ENCODE assay signal across 22 mouse cellular contexts in the genomic region with DNA sequence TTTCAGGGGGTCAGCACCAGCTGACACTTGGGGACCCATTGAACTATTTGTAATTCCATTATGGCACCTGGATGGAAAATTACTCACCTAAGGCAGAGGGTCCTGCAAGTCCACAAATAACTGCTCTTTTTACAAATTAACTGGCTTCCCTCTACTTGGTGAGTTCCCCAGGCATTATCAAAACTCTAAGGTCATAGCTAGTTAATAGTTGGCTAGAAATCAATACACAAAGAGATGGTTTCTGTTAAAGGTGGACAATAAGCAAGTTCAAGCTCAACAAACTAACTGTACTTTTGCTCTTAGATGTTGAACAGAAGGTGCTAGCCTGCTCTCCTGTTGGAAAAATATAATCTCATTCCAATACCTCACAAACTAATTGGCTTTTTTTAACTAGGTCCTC.
DNase-seq lines count a peak whose midpoint lies in the region; ATAC-seq and TF ChIP-seq lines count a peak whose summit lies in the region.
"Had no signal": no experiment of that assay in that cellular context is flagged by ENCODE, and none has a peak within 500 bp of the region (broad histone marks: within the 10 kb centered on the region; RNA-seq: fewer than 3 reads in every experiment).

No protein-coding gene starts in this region.

- H3K4me1 ChIP-seq in kidney, embryonic 15.5 days: peaks cover 14% of the 10 kb centered on the region; the same call in 1 of the 2 replicates
- H3K4me1 ChIP-seq in liver, embryonic 14.5 days (replicated peaks; ENCODE audit: control insufficient read depth in 2 of 2, insufficient read depth in 2 of 2, low read length in 1 of 2): peaks cover 0 to 3% of the 10 kb centered on the region in 2 experiments; a peak in 1 of 4 replicates
- no peaks in the 10 kb centered on the region for H3K4me1 ChIP-seq in liver, embryonic 12.5 days
- 0 out of 2 replicates have a peak, but pooled peaks cover 3% of the 10 kb centered on the region for H3K4me1 ChIP-seq in liver, embryonic 15.5 days (replicated peaks)
- H3K4me1 ChIP-seq: embryonic facial prominence, embryonic 13.5 days; forebrain, embryonic 12.5 days; heart, embryonic 10.5 days; heart, embryonic 15.5 days had no signal

- no peak for TF ChIP-seq EP300 in liver, embryonic 14.5 days (IDR thresholded peaks at IDR 0.05; ENCODE audit: low read depth)

- TF ChIP-seq CTCF in liver, embryonic 14.5 days (IDR thresholded peaks at IDR 0.05; ENCODE audit: low read depth): no peak

- no peaks in the 10 kb centered on the region for H3K36me3 ChIP-seq in kidney, embryonic 15.5 days
- H3K36me3 ChIP-seq in liver, embryonic 14.5 days (replicated peaks; ENCODE audit: control insufficient read depth, insufficient read depth, low read depth): no peaks in the 10 kb centered on the region
- no peaks in the 10 kb centered on the region for H3K36me3 ChIP-seq in liver, embryonic 12.5 days
- no peaks in the 10 kb centered on the region for H3K36me3 ChIP-seq in liver, embryonic 15.5 days (replicated peaks)
- H3K36me3 ChIP-seq: embryonic facial prominence, embryonic 13.5 days; forebrain, embryonic 12.5 days; G1E; heart, embryonic 10.5 days; heart, embryonic 15.5 days had no signal

- no peaks in the 10 kb centered on the region for H3K27me3 ChIP-seq in kidney, embryonic 15.5 days
- H3K27me3 ChIP-seq in liver, embryonic 14.5 days (ENCODE audit: control insufficient read depth, insufficient read depth, low read length): no peaks in the 10 kb centered on the region
- H3K27me3 ChIP-seq in liver, embryonic 12.5 days (replicated peaks): no peaks in the 10 kb centered on the region
- H3K27me3 ChIP-seq in liver, embryonic 15.5 days: no peaks in the 10 kb centered on the region
- H3K27me3 ChIP-seq: embryonic facial prominence, embryonic 13.5 days; forebrain, embryonic 12.5 days; heart, embryonic 15.5 days had no signal

- H3K9ac ChIP-seq in kidney, embryonic 15.5 days: no peak overlapping the region
- H3K9ac ChIP-seq in liver, embryonic 14.5 days (replicated peaks): no peak overlapping the region
- no peak overlapping the region for H3K9ac ChIP-seq in liver, embryonic 12.5 days
- no peak overlapping the region for H3K9ac ChIP-seq in liver, embryonic 15.5 days
- H3K9ac ChIP-seq: embryonic facial prominence, embryonic 13.5 days; forebrain, embryonic 12.5 days; heart, embryonic 15.5 days had no signal

- ATAC-seq in kidney, embryonic 15.5 days (replicated peaks; ENCODE audit: low FRiP score): no peak
- peak; percentile 28; the same call in 1 of the 2 replicates for ATAC-seq in liver, embryonic 14.5 days (ENCODE audit: insufficient read depth)
- no peak for ATAC-seq in liver, embryonic 12.5 days
- peak; percentile 64 for ATAC-seq in liver, embryonic 15.5 days (ENCODE audit: insufficient read depth)
- no peak for ATAC-seq in megakaryocyte, adult 5-6 weeks (ENCODE audit: poor library complexity, severe bottlenecking)
- ATAC-seq: CD4-positive, CD25-positive, alpha-beta regulatory T cell, adult 4 months; forebrain, embryonic 16.5 days had no signal

- no peak overlapping the region for H3K4me2 ChIP-seq in kidney, embryonic 15.5 days
- H3K4me2 ChIP-seq in liver, embryonic 14.5 days (ENCODE audit: low read depth): no peak overlapping the region
- no peak overlapping the region for H3K4me2 ChIP-seq in liver, embryonic 12.5 days
- H3K4me2 ChIP-seq in liver, embryonic 15.5 days: no peak overlapping the region
- H3K4me2 ChIP-seq: embryonic facial prominence, embryonic 13.5 days; forebrain, embryonic 12.5 days; heart, embryonic 15.5 days had no signal

- DNase-seq in kidney, postnatal 4 days: no peak
- peak in 2 of 3 experiments; percentile 7 to 20 for DNase-seq in liver, embryonic 14.5 days (ENCODE audit: low read depth in 3 of 3, low spot score in 3 of 3)
- DNase-seq in urinary bladder, postnatal 25 days (ENCODE audit: low spot score): no peak
- DNase-seq: adrenal gland, postnatal 14 days; B cell, adult 2 months; cerebellum, adult 18-20 months; cerebellum, adult 9-11 months; cerebellum, postnatal 36 days; gastrocnemius, postnatal 10 days; heart, adult 18-20 months; heart, postnatal 14 days had no signal

- no peaks in the 10 kb centered on the region for H3K9me3 ChIP-seq in kidney, embryonic 15.5 days (replicated peaks)
- no peaks in the 10 kb centered on the region for H3K9me3 ChIP-seq in liver, embryonic 14.5 days (ENCODE audit: control insufficient read depth, low read length)
- H3K9me3 ChIP-seq in liver, embryonic 12.5 days (replicated peaks): no peaks in the 10 kb centered on the region
- no peaks in the 10 kb centered on the region for H3K9me3 ChIP-seq in liver, embryonic 15.5 days (replicated peaks)
- H3K9me3 ChIP-seq: embryonic facial prominence, embryonic 13.5 days; forebrain, embryonic 12.5 days; heart, embryonic 10.5 days; heart, embryonic 15.5 days had no signal

- no peak overlapping the region for H3K4me3 ChIP-seq in kidney, embryonic 15.5 days (replicated peaks)
- no peak overlapping the region for H3K4me3 ChIP-seq in liver, embryonic 14.5 days (ENCODE audit: insufficient read depth in 1 of 2, low read depth in 2 of 2, low read length in 2 of 2)
- H3K4me3 ChIP-seq in liver, embryonic 12.5 days: no peak overlapping the region
- no peak overlapping the region for H3K4me3 ChIP-seq in liver, embryonic 15.5 days (replicated peaks)
- H3K4me3 ChIP-seq: embryonic facial prominence, embryonic 13.5 days; forebrain, embryonic 12.5 days; heart, embryonic 10.5 days; heart, embryonic 15.5 days had no signal

- peak overlapping the region; percentile 60 for H3K27ac ChIP-seq in kidney, embryonic 15.5 days
- no peak overlapping the region for H3K27ac ChIP-seq in liver, embryonic 14.5 days
- no peak overlapping the region for H3K27ac ChIP-seq in liver, embryonic 12.5 days
- peak overlapping the region; percentile 61; the same call in 1 of the 2 replicates for H3K27ac ChIP-seq in liver, embryonic 15.5 days (replicated peaks)
- H3K27ac ChIP-seq: embryonic facial prominence, embryonic 13.5 days; forebrain, embryonic 12.5 days; heart, embryonic 10.5 days; heart, embryonic 15.5 days had no signal

Comparison
In these comparisons a context has a peak if more than half of its experiments do, and no peak if none do; other contexts are left out.
1. ATAC-seq: peak in liver, embryonic 14.5 days (single experiment) and liver, embryonic 15.5 days (single experiment); none in kidney, embryonic 15.5 days (single experiment), liver, embryonic 12.5 days (single experiment) and megakaryocyte, adult 5-6 weeks (single experiment).
2. H3K27ac ChIP-seq: peak in kidney, embryonic 15.5 days (single experiment) and liver, embryonic 15.5 days (single experiment); none in liver, embryonic 14.5 days (single experiment) and liver, embryonic 12.5 days (single experiment).
3. DNase-seq: peak in liver, embryonic 14.5 days (2 of 3); none in kidney, postnatal 4 days (0 of 2) and urinary bladder, postnatal 25 days (single experiment).